Mouse (Mus musculus) heart, embryonic 13.5 days (tissue): ENCODE results near the gene Zfp593. TPM values are rescaled to one million over a fixed set of nuclear protein-coding genes. Genes with fewer than 3 reads are reported as not detected.

Experiments
- ATAC-seq: fragments of 200-750 bp; cut with Nextera tagmentation; 2 replicates; pipeline ENCODE4 v1.8.0; 2017; ENCODE audit warnings: moderate TSS enrichment; ENCODE audit not compliant: insufficient number of reproducible peaks, low FRiP score, low TSS enrichment; ENCODE audit errors: extremely low read depth
- H3K27ac ChIP-seq: fragments of 300-500 bp; sonication (generic); replicated peaks from 2 replicates; pipeline ENCODE4 v1.5.1; 2015; ENCODE audit warnings: moderate library complexity, mild to moderate bottlenecking, inconsistent platforms
- H3K27me3 ChIP-seq: fragments of 300-500 bp; sonication (generic); replicated peaks from 2 replicates; pipeline ENCODE4 v1.6.1; 2015; ENCODE audit warnings: mild to moderate bottlenecking, inconsistent platforms
- H3K36me3 ChIP-seq: fragments of 300-500 bp; sonication (generic); 2 replicates; pipeline ENCODE4 v1.6.1; 2015; ENCODE audit warnings: mild to moderate bottlenecking, inconsistent platforms
- H3K4me1 ChIP-seq: fragments of 300-500 bp; sonication (generic); 2 replicates; pipeline ENCODE4 v1.6.1; 2015; ENCODE audit warnings: inconsistent platforms
- H3K4me2 ChIP-seq: fragments of 300-500 bp; sonication (generic); 2 replicates; pipeline ENCODE4 v1.6.1; 2015; ENCODE audit warnings: inconsistent platforms, mild to moderate bottlenecking, moderate library complexity
- H3K4me3 ChIP-seq: fragments of 300-500 bp; sonication (generic); 2 replicates; pipeline ENCODE4 v1.5.1; 2015; ENCODE audit warnings: moderate library complexity, mild to moderate bottlenecking, inconsistent platforms
- H3K9ac ChIP-seq: fragments of 300-500 bp; sonication (generic); 2 replicates; pipeline ENCODE4 v1.6.1; 2015; ENCODE audit warnings: inconsistent platforms, mild to moderate bottlenecking, moderate library complexity
- H3K9me3 ChIP-seq: fragments of 300-500 bp; sonication (generic); 2 replicates; pipeline ENCODE4 v1.6.1; 2016; ENCODE audit warnings: inconsistent platforms
- WGBS: fragments of 180-500 bp; shearing (Covaris S2); methylation state at CpG from one replicate; pipeline ENCODE4 v1.1.7; 2015; ENCODE audit warnings: mixed read lengths; 5-methylcytosine and 5-hydroxymethylcytosine counted together
- polyA plus RNA-seq: library from polyadenylated mRNA; unstranded; fragments of >200 nt; fragmentation: Nextera tagmentation; extraction: Ambion mirVana; gene quantifications from 2 replicates; pipeline ENCODE4 v1.2.1, GENCODE M21; 2015

Zfp593 gene
- 9.2 and 9.9 TPM in 2 replicates for polyA plus RNA-seq

DNA sequence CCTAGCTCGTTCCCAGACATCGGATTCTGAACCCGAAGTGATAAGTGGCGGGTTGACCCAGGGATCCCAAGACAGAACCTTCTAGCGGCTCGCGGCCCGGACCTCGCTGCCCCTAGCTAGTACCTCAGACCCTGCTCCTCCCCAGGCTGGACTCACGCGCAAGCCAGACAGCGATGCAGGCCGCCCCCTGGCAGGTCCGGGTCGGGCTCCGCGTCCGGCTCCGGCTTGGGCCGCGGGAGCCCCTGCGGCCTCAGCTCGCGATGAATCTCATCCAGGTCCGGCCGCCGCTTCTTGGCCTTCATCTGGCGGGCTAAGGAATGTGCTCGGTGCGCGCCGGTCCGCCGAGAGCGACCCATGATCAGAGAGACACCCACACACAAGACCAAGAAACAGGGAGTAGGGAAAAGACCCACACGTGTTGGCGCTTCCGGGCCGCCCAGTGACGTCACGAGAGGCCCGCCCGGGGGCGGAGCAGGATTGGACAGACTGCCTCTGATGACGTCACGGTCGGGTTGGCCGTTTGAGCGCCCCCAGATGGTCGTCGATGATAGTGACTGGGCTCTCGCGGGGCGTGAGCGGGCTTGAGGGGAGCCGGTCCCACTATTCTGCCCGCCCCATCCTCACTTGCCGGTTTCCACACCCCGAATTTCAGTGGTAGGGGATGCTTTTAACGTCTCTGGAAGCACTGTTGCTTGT, at the start of gene Zfp593:
Gene Zfp593 (minus strand): TSS at position 445 of the 696 bp plus-strand sequence.
- no peak within 1 kb of the TSS for H3K27ac ChIP-seq
- peak within 1 kb of the TSS; percentile 88 for H3K9ac ChIP-seq
- H3K36me3 ChIP-seq, result no peaks in the 10 kb centered on the region
- H3K4me3 ChIP-seq, result peak within 1 kb of the TSS; percentile 79
- peaks cover 44% of the 10 kb centered on the region for H3K27me3 ChIP-seq
- peak within 1 kb of the TSS; percentile 98 for H3K4me2 ChIP-seq
- peaks cover 27% of the 10 kb centered on the region for H3K4me1 ChIP-seq
- under 1% methylated on average over 60 of the region's 60 CpGs for WGBS
- H3K9me3 ChIP-seq, result no peaks in the 10 kb centered on the region
- ATAC-seq, result peak; percentile 80

DNA sequence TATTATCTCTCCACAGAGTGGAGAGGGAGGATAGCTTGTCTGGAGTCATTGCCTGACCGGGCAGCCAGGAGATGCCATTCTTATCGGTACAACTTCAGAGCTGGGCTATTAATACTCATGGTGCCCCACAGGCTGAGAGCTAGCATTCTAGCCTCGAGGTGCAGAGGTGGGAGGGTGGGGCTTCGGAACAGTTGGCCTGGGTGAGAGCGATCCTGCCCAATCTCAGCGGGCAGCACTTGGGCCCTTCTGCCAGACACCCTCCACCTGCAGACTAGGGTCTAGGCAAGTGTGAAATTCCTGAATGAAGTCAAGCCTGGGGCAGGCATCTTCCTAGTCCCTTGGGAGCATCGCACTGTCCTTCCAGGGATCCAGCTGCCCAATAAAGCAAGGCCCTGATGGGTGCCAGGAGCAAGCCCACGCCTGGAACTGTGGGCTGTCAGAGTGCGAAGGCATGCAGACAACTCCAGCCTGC, 48.3 kb upstream of the Zfp593 start:
- Histone ChIP-seq H3K27me3 (peaks cover 10% of the 10 kb centered on the region), H3K4me1 (peaks cover 50% of the 10 kb centered on the region), H3K36me3 (no peaks in the 10 kb centered on the region), H3K4me2 (peak overlapping the region; percentile 65), H3K4me3 (peak overlapping the region; percentile 32), H3K9me3 (no peaks in the 10 kb centered on the region; the same call in 1 of the 2 replicates), H3K9ac (peak overlapping the region; percentile 67), H3K27ac (peak overlapping the region; percentile 97)
- ATAC-seq, result peak; percentile 70; the same call in 1 of the 2 replicates
- 19% methylated on average over 9 of the region's 9 CpGs for WGBS

DNA sequence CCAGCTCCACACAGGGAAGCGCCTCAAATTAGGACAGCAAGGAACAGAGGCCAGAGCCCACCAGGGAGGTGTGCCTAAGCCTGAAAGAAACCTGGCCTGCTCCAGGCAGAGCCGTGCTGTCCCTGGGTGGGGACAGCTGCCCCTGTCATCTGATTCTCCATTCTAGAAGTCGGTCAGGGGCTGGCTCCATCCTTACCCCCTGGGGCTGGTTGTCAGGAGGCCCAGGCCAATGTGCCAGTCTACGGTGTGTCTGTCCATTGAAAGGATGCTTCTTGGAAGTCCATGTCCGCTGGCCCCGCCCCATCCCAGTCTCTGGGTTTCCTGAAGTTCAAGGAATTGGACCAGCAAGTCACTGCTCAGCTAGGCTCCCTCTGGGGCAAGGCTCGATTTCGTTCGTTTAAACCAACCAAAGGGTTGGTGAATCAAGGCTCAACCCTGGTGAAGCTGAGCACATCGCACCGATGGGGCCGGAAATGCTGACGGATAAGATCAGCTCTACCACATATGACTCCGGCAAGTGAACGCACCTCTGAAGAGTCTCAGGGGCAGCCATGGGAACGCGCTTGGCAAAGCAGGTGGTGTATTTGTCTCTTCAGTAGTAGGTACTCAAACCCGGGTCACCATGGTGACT, 47.8 kb upstream of the Zfp593 start:
- ATAC-seq, result no peak
- H3K4me2 ChIP-seq, result peak overlapping the region; percentile 65
- peak overlapping the region; percentile 30 for H3K4me3 ChIP-seq
- H3K4me1 ChIP-seq, result peaks cover 53% of the 10 kb centered on the region
- peaks cover 10% of the 10 kb centered on the region for H3K27me3 ChIP-seq
- H3K9ac ChIP-seq, result peak overlapping the region; percentile 63
- H3K27ac ChIP-seq, result peak overlapping the region; percentile 97
- no peaks in the 10 kb centered on the region for H3K36me3 ChIP-seq
- WGBS, result 38% methylated on average over 18 of the region's 18 CpGs
- H3K9me3 ChIP-seq, result no peaks in the 10 kb centered on the region; the same call in 1 of the 2 replicates

DNA sequence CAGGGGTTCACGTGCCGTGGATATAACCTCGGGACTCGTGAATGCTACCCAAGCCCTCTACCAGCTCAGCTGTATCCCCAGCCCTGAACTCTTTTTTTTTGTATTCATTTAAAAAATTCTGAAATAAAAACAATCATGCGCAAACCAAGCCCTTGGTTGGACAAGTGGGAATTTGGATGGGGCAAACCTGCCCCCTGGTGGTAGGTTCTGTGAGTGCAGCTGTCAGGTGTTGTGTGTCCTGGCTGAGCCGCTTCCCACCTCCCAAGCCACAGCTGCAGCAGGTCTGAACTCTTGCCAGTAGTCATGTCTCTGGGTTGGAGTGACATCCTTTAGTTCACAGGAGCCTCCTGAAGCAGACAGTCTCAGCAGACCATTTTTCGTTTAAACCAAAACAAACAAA, 46.7 kb upstream of the Zfp593 start:
- Histone ChIP-seq H3K4me3 (no peak overlapping the region), H3K9me3 (no peaks in the 10 kb centered on the region; the same call in 1 of the 2 replicates), H3K4me1 (peaks cover 48% of the 10 kb centered on the region), H3K27me3 (peaks cover 10% of the 10 kb centered on the region), H3K4me2 (no peak overlapping the region), H3K27ac (peak overlapping the region; percentile 97), H3K9ac (0 out of 2 replicates have a peak overlapping the region, but pooled peaks have one; percentile 11), H3K36me3 (no peaks in the 10 kb centered on the region)
- WGBS, result 26% methylated on average over 7 of the region's 7 CpGs
- no peak for ATAC-seq

DNA sequence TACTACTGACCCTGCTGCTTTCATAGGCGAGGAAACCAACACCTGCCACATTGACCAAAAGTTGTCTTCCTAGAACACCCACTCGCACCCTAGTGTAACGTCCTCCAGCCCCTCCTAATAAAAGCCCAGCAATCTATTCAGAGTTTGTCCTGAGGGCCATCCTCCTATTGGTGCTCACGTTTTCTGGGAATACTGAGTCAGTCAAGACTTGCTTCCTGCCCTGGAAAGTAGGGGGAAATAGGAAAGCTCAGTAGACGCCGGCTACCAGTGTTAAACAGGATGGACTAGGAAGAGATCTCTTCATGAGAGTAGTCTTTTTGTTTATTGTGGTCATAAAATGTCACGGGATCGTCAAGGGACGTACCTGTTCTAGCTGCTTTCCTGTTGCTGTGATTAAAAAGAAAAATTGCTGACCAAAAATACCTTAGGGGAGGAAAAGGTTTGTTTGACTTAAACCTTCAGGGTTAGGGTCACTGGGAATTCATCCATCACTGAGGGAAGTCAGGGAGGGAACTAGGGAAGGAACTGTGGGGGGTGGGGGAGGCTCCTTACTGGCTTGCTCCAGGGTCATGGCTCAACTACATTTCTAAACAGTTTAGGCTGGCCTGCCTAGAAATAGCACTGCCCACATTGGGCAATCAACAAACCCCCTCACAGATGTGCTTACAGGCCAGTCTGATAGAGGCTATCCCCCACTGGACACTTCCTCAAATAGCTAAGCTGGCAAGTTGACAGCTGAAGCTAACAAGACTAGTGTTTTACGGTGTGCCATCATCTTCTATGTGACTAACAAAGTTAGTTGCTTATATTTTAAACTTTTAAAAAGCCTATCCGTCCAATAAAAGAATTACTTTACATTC, 43.2 kb upstream of the Zfp593 start:
- H3K4me1 ChIP-seq, result peaks cover 47% of the 10 kb centered on the region

DNA sequence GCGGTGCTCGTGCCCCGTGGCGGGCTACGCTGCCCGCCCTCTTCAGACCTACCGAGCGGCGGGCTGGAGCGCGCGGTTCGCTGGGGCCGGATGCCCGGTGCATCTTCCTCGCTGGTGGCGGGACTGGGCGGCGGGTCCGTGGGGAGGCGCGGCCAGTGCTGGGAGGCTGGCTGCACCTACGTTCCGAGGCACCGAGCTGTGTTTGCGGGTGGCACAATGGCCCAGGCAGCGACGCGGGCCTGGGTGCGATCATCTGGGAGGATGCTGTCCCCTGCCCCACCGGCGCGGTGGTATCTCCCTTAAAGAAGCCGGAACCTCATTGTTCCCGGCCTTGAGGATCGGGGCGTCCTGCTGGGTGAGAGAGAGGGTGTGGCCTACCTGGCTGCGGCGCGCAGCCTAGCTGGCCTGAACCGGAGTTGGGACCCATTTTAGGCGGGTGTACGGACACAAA, 42.2 kb upstream of the Zfp593 start, which contains the start of gene Pdik1l:
Gene Pdik1l (minus strand): TSS at position 321 of the 451 bp plus-strand sequence.
- H3K9me3 ChIP-seq, result no peaks in the 10 kb centered on the region
- peaks cover 39% of the 10 kb centered on the region for H3K4me1 ChIP-seq
- 1% methylated on average over 43 of the region's 43 CpGs for WGBS
- peak within 1 kb of the TSS; percentile 100 for H3K27ac ChIP-seq
- peak within 1 kb of the TSS; percentile 99 for H3K4me3 ChIP-seq
- no peaks in the 10 kb centered on the region for H3K27me3 ChIP-seq
- H3K9ac ChIP-seq, result peak within 1 kb of the TSS; percentile 99
- H3K36me3 ChIP-seq, result peaks cover 23% of the 10 kb centered on the region
- peak; percentile 58 for ATAC-seq
- H3K4me2 ChIP-seq, result peak within 1 kb of the TSS; percentile 97

More for the DNA sequence above, 43.2 kb upstream of the Zfp593 start:
- peaks cover 4% of the 10 kb centered on the region for H3K27me3 ChIP-seq
- no peaks in the 10 kb centered on the region for H3K9me3 ChIP-seq
- WGBS, result 38% methylated on average over 11 of the region's 11 CpGs
- H3K36me3 ChIP-seq, result peaks cover 13% of the 10 kb centered on the region
- H3K27ac ChIP-seq, result peak overlapping the region; percentile 100
- H3K9ac ChIP-seq, result peak overlapping the region; percentile 99
- peak overlapping the region; percentile 97 for H3K4me2 ChIP-seq
- H3K4me3 ChIP-seq, result peak overlapping the region; percentile 99
- no peak for ATAC-seq

DNA sequence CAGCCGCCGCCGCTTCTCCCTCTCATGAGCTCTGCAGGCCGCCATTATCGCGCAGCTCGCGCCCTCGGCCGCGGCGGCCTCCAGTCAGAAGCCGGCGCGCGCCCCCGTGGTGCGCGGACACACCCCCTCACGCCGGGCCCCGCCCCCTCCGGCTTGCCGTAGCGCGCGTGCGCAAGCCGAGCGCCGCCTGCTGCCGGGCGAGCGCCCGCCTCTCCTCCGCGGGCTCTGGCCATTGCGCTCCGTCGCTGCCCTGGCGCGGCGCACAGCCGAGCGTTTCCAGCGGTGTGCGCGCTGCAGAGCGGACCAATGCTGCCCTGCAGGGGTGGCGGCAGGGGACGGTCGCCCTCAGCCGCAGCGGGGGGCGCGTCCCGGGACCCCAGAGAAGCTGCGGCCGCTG, 41.8 kb upstream of the Zfp593 start:
- Histone ChIP-seq H3K4me2 (peak overlapping the region; percentile 97), H3K9me3 (no peaks in the 10 kb centered on the region), H3K9ac (peak overlapping the region; percentile 99), H3K27me3 (no peaks in the 10 kb centered on the region), H3K27ac (peak overlapping the region; percentile 100), H3K36me3 (peaks cover 27% of the 10 kb centered on the region), H3K4me3 (peak overlapping the region; percentile 99), H3K4me1 (peaks cover 35% of the 10 kb centered on the region)
- under 1% methylated on average over 58 of the region's 59 CpGs for WGBS
- ATAC-seq, result peak; percentile 88

DNA sequence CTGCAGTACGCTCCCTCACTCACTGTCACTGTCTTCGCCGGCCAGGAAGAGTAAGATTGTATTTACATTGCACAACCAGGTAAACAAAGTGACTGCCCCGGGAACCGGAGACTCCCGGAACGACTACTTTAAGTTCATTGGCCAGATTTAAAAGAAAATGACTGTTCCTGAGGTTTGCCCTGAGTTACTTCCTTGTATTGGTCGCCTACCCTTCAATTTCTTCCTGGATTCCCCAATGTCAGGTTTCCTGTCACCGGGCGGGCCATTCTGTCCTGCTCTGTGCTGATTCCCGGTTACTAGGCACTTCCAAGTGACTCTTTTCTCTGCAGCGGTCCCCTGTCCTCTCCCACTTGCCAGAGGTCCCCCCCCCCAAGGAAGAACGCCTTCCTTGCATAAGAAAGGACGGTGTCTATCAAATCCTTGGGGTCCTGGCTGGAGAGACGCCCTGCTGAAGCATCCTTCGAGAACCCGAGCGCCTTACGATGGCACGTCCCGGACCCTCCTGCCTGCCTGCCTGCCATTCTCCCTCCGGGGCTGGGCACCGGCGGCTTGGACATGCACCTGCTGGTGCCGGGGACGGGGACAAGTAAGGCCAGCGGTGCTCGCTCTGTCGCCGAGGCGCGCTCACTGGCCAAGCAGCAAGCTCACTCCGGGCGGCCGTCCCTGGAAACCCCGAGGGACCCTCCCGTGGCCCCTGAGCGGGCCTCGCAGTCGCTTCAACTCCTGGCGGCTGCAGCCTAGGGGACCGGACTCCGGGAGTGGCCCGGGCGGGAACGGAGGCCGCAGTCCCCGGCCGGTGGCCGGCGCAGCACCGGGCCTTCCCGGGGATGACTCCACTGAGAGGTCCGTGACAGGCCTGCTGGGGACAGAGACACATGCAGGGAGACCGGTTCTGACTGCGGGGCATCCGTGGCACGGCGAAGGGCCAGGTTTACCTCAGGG, 41.1 kb upstream of the Zfp593 start:
- peaks cover 34% of the 10 kb centered on the region for H3K4me1 ChIP-seq
- H3K36me3 ChIP-seq, result peaks cover 33% of the 10 kb centered on the region
- WGBS, result 3% methylated on average over 59 of the region's 59 CpGs
- peak overlapping the region; percentile 99 for H3K4me3 ChIP-seq
- peak overlapping the region; percentile 100 for H3K27ac ChIP-seq
- peak overlapping the region; percentile 99 for H3K9ac ChIP-seq
- H3K4me2 ChIP-seq, result peak overlapping the region; percentile 97
- no peaks in the 10 kb centered on the region for H3K27me3 ChIP-seq
- ATAC-seq, result peak; percentile 28
- no peaks in the 10 kb centered on the region for H3K9me3 ChIP-seq

DNA sequence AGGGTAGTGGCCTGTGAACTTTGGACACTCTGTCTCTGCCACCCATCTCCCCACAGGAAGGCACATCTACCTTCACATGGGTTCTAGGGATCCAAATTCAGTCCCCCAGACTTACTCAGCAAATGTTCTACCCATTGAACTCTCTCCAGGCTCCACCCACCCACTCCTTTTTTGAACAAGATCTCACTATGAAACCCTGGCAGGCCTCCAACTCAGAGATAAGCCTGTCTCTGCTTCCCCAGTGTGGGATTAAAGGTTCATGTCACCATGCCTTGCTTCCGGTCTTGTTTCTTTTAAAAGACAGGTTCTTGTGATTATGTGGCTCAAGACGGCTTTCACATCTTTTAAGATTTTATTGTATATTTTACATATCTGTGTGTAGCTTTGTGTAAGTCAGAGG, 39.5 kb upstream of the Zfp593 start:
- Histone ChIP-seq H3K9ac (no peak overlapping the region), H3K4me1 (peaks cover 34% of the 10 kb centered on the region), H3K27ac (no peak overlapping the region), H3K4me2 (peak overlapping the region; percentile 97; the same call in 1 of the 2 replicates), H3K36me3 (peaks cover 48% of the 10 kb centered on the region), H3K27me3 (no peaks in the 10 kb centered on the region), H3K4me3 (no peak overlapping the region), H3K9me3 (no peaks in the 10 kb centered on the region)
- 32% methylated on average over 2 of the region's 2 CpGs for WGBS
- ATAC-seq, result no peak
